9 mouse cellular contexts compared by ENCODE assay signal in genomic region chr13:101024971-101025370, GRCm38 (mm10).
"Had no signal": no experiment of that assay in that cellular context is flagged by ENCODE, and none has a peak within 500 bp of the region (broad histone marks: within the 10 kb centered on the region; RNA-seq: fewer than 3 reads in every experiment).

No protein-coding gene starts in this region.

- DNase-seq: kidney, adult 2 months; kidney, postnatal 25 days; lung, embryonic 14.5 days; lung, postnatal 10 days; lung, postnatal 4 days; midbrain, embryonic 14.5 days; right cerebral cortex, postnatal 25 days; thymus, adult 18-20 months; thymus, postnatal 14 days had no signal
